Mouse (Mus musculus): ENCODE data around the gene Polr2l.

DNA sequence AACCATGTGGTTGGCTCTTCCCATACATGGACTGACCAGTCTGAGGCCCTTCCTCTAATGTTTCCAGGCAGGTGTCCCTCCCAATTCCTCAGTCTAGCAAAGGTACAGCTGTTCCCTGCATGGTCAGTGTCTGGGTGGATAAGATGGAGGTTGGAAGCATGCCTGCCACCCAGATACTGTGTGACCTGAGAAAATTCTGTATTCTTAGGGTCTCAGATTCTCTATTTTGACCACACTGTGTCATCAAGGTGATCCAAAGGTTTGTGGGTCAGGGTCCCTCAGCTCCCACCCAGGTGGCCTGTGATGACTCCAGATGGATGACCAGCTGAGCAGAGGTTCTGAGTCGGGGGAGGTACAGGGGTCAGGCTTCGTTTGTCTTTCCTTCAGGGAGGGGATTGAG is 10.3 kb upstream of the Polr2l start:
- TF ChIP-seq POLR2A (IDR thresholded peaks at IDR 0.05; ENCODE audit: insufficient read depth, low read depth, low read length) (no peak), CTCF (IDR thresholded peaks at IDR 0.05; ENCODE audit: insufficient read depth, low read depth, low read length) (no peak)

Measured in olfactory bulb, adult 2 months (tissue).